Mouse (Mus musculus) midbrain, embryonic 14.5 days (tissue): Measurements from ENCODE around the gene Ifna16. TPM values are rescaled to one million over a fixed set of nuclear protein-coding genes. Genes with fewer than 3 reads are reported as not detected.

Source experiments
- polyA plus RNA-seq: library from polyadenylated mRNA; unstranded; fragments of >200 nt; fragmentation: Nextera tagmentation; extraction: Ambion mirVana; gene quantifications from 2 replicates; pipeline ENCODE4 v1.2.1, GENCODE M21; 2014

Ifna16 gene
- polyA plus RNA-seq, 1 experiment from 2014 or later: not detected

Other genes starting within 250 kb of the Ifna16 start
- 2.4 and 3.8 TPM in 2 replicates for gene Hacd4, start 238.0 kb downstream of the Ifna16 start, polyA plus RNA-seq
- gene Ifnb1, start 154.2 kb downstream of the Ifna16 start, polyA plus RNA-seq: not detected in 2 replicates
- gene Ifna15, start 118.7 kb downstream of the Ifna16 start, polyA plus RNA-seq: not detected in 2 replicates
- not detected in 2 replicates for gene Ifna14, start 105.1 kb downstream of the Ifna16 start, polyA plus RNA-seq
- not detected in 2 replicates for gene Ifna9, start 84.5 kb downstream of the Ifna16 start, polyA plus RNA-seq
- gene Ifna12, start 73.5 kb downstream of the Ifna16 start, polyA plus RNA-seq: not detected in 2 replicates
- gene C87499, start 42.5 kb downstream of the Ifna16 start, polyA plus RNA-seq: not detected in 2 replicates
- gene Ifna13, start 32.5 kb downstream of the Ifna16 start, polyA plus RNA-seq: not detected in 2 replicates
- not detected in 2 replicates for gene Ifna2, start 7.0 kb upstream of the Ifna16 start, polyA plus RNA-seq
- gene Ifnab, start 14.4 kb upstream of the Ifna16 start, polyA plus RNA-seq: not detected in 2 replicates
- 1.8 and 2.2 TPM in 2 replicates for gene Gm26566, start 44.9 kb upstream of the Ifna16 start, polyA plus RNA-seq
- 137 and 177 TPM in 2 replicates for gene Klhl9, start 45.5 kb upstream of the Ifna16 start, polyA plus RNA-seq
- not detected in 2 replicates for gene Gm13271, start 77.9 kb upstream of the Ifna16 start, polyA plus RNA-seq
- gene Gm13283, start 83.2 kb upstream of the Ifna16 start, polyA plus RNA-seq: not detected in 2 replicates
- gene Gm13290, start 96.9 kb upstream of the Ifna16 start, polyA plus RNA-seq: not detected in 2 replicates
- gene Gm13289, start 100.0 kb upstream of the Ifna16 start, polyA plus RNA-seq: not detected in 2 replicates
- not detected in 2 replicates for gene Gm13272, start 102.9 kb upstream of the Ifna16 start, polyA plus RNA-seq
- gene Ifnz, start 105.2 kb upstream of the Ifna16 start, polyA plus RNA-seq: not detected in 2 replicates
- not detected in 2 replicates for gene Gm13276, start 108.8 kb upstream of the Ifna16 start, polyA plus RNA-seq
- not detected in 2 replicates for gene Gm13277, start 111.7 kb upstream of the Ifna16 start, polyA plus RNA-seq
- gene Gm13278, start 114.6 kb upstream of the Ifna16 start, polyA plus RNA-seq: not detected in 2 replicates
- gene Gm13275, start 117.6 kb upstream of the Ifna16 start, polyA plus RNA-seq: not detected in 2 replicates
- not detected in 2 replicates for gene Gm13279, start 120.5 kb upstream of the Ifna16 start, polyA plus RNA-seq
- 0.17 TPM in 1 of 2 replicates, not detected in the other for gene Gm13285, start 122.7 kb upstream of the Ifna16 start, polyA plus RNA-seq
- not detected in 2 replicates for gene Gm13287, start 126.3 kb upstream of the Ifna16 start, polyA plus RNA-seq
- 0.08 TPM in 1 of 2 replicates, not detected in the other for gene Gm13288, start 128.6 kb upstream of the Ifna16 start, polyA plus RNA-seq
- gene Ifna7, start 139.3 kb upstream of the Ifna16 start, polyA plus RNA-seq: not detected in 2 replicates
- gene Ifna11, start 143.0 kb upstream of the Ifna16 start, polyA plus RNA-seq: not detected in 2 replicates
- gene Ifna6, start 150.5 kb upstream of the Ifna16 start, polyA plus RNA-seq: not detected in 2 replicates
- not detected in 2 replicates for gene Ifna5, start 158.6 kb upstream of the Ifna16 start, polyA plus RNA-seq
- not detected in 2 replicates for gene Ifna4, start 164.9 kb upstream of the Ifna16 start, polyA plus RNA-seq
- not detected in 2 replicates for gene Ifna1, start 173.2 kb upstream of the Ifna16 start, polyA plus RNA-seq
- not detected in 2 replicates for gene Ifne, start 203.3 kb upstream of the Ifna16 start, polyA plus RNA-seq